Mouse (Mus musculus): ENCODE measurements around the gene 2700049A03Rik.

DNA sequence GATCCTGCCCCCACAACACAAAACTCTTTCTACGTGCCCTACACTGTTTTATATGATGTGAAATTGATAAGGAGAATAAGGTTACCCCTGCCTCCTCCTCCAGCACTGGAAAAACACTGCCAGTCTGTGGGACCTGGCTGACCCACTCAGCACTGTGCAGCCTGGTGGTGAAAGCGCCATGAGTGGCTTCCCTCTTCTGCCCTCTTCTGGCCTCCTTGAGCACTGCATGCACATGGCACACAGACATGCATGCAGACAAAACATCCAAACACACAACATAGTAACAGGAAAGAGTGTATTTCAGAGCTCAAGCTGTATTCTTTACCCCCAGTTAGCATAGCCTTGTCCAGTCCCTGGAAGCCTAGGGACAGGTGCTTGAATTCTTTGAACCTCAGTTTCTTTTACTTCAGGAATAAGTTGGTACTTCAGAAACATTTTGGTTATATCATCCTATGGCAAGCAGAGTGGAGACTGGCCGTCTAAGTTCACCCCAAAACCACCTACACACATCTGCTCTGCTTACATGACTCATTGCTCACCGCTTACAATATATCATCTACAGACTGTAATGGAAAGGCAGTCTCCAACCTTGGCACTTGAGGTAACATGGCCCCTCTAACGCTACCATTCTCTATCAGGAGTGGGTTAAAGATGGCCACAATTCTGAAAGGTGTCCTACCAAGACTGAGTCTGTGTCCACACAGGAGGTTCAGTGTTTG is 138.0 kb downstream of the 2700049A03Rik start:
- no peak for TF ChIP-seq CTCF (IDR thresholded peaks at IDR 0.05; ENCODE audit: insufficient read depth, low read depth, low read length)
- no peak for TF ChIP-seq POLR2A (IDR thresholded peaks at IDR 0.05; ENCODE audit: insufficient read depth, low read depth, low read length)

Data from olfactory bulb, adult 2 months (tissue).